Mouse (Mus musculus) forebrain, embryonic 16.5 days (tissue): ENCODE results near the gene Dhrs7b. TPM values are rescaled to one million over a fixed set of nuclear protein-coding genes. Genes with fewer than 3 reads are reported as not detected.

Experiments
- ATAC-seq: fragments of 200-750 bp; cut with Nextera tagmentation; 2 replicates; pipeline ENCODE4 v1.8.0; 2017; ENCODE audit warnings: mild to moderate bottlenecking, moderate library complexity
- H3K27ac ChIP-seq: fragments of 300-500 bp; sonication (generic); 2 replicates; pipeline ENCODE4 v1.5.1; 2014; ENCODE audit warnings: low read length, control low read depth
- H3K27me3 ChIP-seq: fragments of 300-500 bp; sonication (generic); replicated peaks from 2 replicates; pipeline ENCODE4 v1.6.1; 2014; ENCODE audit warnings: low read length; ENCODE audit not compliant: control insufficient read depth, insufficient read depth
- H3K36me3 ChIP-seq: fragments of 300-500 bp; sonication (generic); 2 replicates; pipeline ENCODE4 v1.6.1; 2014; ENCODE audit not compliant: control insufficient read depth, insufficient read depth
- H3K4me1 ChIP-seq: fragments of 300-500 bp; sonication (generic); replicated peaks from 2 replicates; pipeline ENCODE4 v1.6.1; 2014; ENCODE audit warnings: low read length; ENCODE audit not compliant: control insufficient read depth, insufficient read depth
- H3K4me2 ChIP-seq: fragments of 300-500 bp; sonication (generic); 2 replicates; pipeline ENCODE4 v1.6.1; 2014; ENCODE audit warnings: mild to moderate bottlenecking, low read length, control low read depth
- H3K4me3 ChIP-seq: fragments of 300-500 bp; sonication (generic); replicated peaks from 2 replicates; pipeline ENCODE4 v1.5.1; 2014; ENCODE audit warnings: mild to moderate bottlenecking, low read length, control low read depth
- H3K9ac ChIP-seq: fragments of 300-500 bp; sonication (generic); replicated peaks from 2 replicates; pipeline ENCODE4 v1.6.1; 2014; ENCODE audit warnings: low read depth, low read length, control low read depth
- H3K9me3 ChIP-seq: fragments of 300-500 bp; sonication (generic); 2 replicates; pipeline ENCODE4 v1.6.1; 2016; ENCODE audit warnings: low read length; ENCODE audit not compliant: control insufficient read depth
- WGBS: fragments of 180-500 bp; shearing (Covaris S2); extraction: QIAGEN DNeasy Blood & Tissue Kit; methylation state at CpG from one replicate; pipeline ENCODE4 v1.1.7; 2014; 5-methylcytosine and 5-hydroxymethylcytosine counted together
- polyA plus RNA-seq: library from polyadenylated mRNA; unstranded; fragments of >200 nt; fragmentation: Nextera tagmentation; extraction: Ambion mirVana; gene quantifications from 2 replicates; pipeline ENCODE4 v1.2.1, GENCODE M21; 2015

Gene Dhrs7b
- polyA plus RNA-seq: 29.5 and 34.5 TPM in 2 replicates

DNA sequence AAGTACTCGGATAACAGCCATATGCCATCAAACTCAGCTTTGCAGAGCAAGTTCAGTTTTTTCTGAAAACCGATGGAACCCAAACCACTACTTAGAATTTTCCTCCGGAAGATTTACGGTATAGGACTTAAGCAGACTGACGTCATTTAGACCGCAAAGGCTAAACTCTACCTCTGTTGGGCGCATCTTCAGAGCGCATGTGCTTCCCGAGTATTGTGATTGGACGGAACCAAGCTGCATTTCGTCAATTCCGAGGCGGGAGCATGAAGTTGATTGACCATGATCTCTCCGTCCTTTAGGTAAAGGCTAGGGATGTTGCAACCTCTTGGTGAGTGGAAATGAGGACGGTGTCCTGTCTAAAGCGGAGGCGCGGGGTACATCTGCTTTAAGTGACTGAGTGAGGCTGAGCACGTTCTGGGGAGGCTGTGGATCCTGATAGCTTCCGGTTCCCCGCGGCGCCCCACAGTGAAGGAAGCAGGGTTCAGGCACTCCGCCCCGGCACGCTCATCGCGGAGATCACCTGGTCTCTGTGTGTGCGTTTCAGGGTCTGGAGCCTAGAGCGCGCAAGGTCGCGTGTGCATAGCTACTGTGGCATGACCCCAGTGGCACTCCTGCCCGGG lies at the start of gene Dhrs7b:
Gene Dhrs7b, plus strand, starts transcription at position 199 of the 620 bp plus-strand sequence.
- ATAC-seq: peak; percentile 99
- peak within 1 kb of the TSS; percentile 59 for H3K4me2 ChIP-seq

DNA sequence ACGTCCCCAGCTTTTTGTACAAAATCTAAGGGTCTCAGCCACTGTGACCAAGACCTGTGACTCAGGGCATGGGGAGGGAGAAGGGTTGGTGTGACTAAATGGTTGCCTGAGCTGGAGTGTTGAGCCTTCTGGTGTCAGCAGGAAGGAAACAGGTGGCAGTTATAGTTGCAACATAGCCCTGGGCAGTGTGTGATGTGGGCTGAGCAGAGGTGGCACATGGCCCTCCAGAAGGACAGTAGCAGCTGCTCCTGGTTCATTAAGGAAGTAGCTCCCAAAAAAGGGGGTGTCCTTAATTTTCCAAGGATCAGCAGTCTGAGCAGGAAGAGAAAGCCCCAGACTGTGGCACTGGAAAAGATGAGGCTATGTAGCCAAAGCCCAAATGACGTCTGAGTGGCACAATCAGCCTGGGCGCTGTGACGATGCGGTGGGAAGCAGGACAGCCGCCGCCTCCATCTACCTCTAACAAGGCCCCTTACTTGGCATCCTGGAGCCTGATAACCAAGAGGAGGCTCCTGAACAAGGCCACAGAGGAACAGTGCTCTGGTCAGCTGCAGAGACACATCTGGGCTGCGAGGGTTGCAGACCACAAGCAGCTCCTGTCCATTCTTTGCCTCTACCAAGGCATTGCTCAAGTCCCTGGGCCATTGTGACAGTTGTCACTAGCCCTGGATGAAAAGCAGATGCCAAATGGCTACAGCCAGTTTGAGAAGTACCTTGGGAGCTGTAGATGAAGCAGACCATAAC lies 46.1 kb upstream of the Dhrs7b start:
- no peak overlapping the region for H3K4me3 ChIP-seq
- no peaks in the 10 kb centered on the region for H3K27me3 ChIP-seq
- H3K4me2 ChIP-seq: no peak overlapping the region
- no peak overlapping the region for H3K27ac ChIP-seq
- peaks cover 28% of the 10 kb centered on the region for H3K36me3 ChIP-seq
- H3K9me3 ChIP-seq: no peaks in the 10 kb centered on the region
- no peak overlapping the region for H3K9ac ChIP-seq
- 92% methylated on average over 8 of the region's 8 CpGs for WGBS
- no peak for ATAC-seq
- peaks cover 33% of the 10 kb centered on the region for H3K4me1 ChIP-seq

More for the DNA sequence above, at the start of gene Dhrs7b:
- WGBS: under 1% methylated on average over 34 of the region's 34 CpGs
- Histone ChIP-seq H3K36me3 (no peaks in the 10 kb centered on the region), H3K9ac (peak within 1 kb of the TSS; percentile 71), H3K9me3 (no peaks in the 10 kb centered on the region), H3K4me3 (peak within 1 kb of the TSS; percentile 55), H3K27me3 (no peaks in the 10 kb centered on the region), H3K27ac (peak within 1 kb of the TSS; percentile 72), H3K4me1 (peaks cover 6% of the 10 kb centered on the region)

DNA sequence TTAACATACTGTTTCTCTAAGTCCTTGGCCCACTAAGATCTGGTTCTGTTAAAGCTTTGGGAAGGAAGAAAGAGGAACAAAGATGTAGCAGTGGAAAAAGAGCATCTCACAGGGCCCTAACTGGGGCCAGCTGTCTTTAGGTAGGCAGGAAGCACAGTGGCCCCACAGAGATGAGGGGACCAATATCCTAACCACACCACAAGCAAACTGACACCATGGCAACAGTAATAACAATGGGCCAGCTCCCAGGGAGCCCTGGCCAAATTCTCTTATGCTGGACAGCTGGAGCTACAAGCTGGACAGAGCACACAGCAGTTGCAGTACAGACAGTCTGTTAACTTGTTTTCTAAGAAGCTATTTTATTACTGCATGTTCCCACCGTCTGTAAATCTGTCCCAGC lies 42.8 kb upstream of the Dhrs7b start:
- peaks cover 26% of the 10 kb centered on the region for H3K36me3 ChIP-seq
- H3K9ac ChIP-seq: no peak overlapping the region
- no peak overlapping the region for H3K27ac ChIP-seq
- 46% methylated on average over 1 of the region's 1 CpGs for WGBS
- H3K9me3 ChIP-seq: no peaks in the 10 kb centered on the region
- no peak overlapping the region for H3K4me3 ChIP-seq
- H3K4me2 ChIP-seq: no peak overlapping the region
- H3K4me1 ChIP-seq: peaks cover under 1% of the 10 kb centered on the region; the same call in 1 of the 2 replicates
- ATAC-seq: no peak
- H3K27me3 ChIP-seq: no peaks in the 10 kb centered on the region

DNA sequence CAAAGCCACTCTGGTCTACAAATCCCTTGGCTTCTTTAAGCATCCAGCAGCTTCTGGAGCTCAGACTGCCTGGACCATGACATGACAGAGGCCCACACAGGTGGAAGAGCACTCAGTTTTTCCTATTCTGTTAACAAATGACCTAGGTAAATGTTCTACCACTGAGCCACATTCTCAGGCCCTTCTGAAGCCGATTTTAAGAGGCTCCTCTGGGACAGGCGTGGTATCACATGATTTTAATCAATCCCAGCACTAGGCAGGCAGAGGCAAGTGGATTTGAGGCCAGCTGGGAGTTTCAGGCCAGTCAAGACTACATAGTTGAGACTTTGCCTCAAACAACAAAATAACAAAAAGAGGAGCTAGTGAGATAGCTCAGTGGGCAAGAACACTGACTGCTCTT lies 40.0 kb upstream of the Dhrs7b start:
- H3K4me3 ChIP-seq: no peak overlapping the region
- peaks cover 8% of the 10 kb centered on the region for H3K36me3 ChIP-seq
- no peaks in the 10 kb centered on the region for H3K4me1 ChIP-seq
- no peak for ATAC-seq
- H3K27ac ChIP-seq: no peak overlapping the region
- H3K27me3 ChIP-seq: no peaks in the 10 kb centered on the region
- no peak overlapping the region for H3K9ac ChIP-seq
- no peaks in the 10 kb centered on the region for H3K9me3 ChIP-seq
- H3K4me2 ChIP-seq: no peak overlapping the region
- 89% methylated on average over 2 of the region's 2 CpGs for WGBS

DNA sequence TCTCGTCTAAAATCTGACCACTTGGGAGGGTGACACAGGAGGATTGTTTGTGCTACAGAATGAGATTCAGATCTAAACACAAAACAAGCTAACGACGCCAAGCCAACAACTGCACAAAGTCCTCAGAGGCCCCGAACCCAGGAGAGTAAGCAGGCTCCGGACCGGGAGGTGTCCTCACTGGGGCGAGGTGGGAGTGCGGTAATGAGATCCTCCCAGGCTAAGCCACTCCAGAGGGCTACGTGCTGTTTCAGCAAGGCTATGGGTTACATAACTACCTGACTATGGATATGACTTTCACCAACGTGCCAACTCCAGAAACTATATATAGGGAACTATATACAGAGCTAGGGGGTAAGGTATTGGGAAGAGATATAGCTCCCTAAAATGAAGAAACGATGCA lies 34.1 kb upstream of the Dhrs7b start:
- H3K4me1 ChIP-seq: no peaks in the 10 kb centered on the region
- H3K27me3 ChIP-seq: no peaks in the 10 kb centered on the region
- no peak overlapping the region for H3K4me2 ChIP-seq
- WGBS: 91% methylated on average over 11 of the region's 11 CpGs
- H3K9ac ChIP-seq: no peak overlapping the region
- H3K36me3 ChIP-seq: no peaks in the 10 kb centered on the region
- no peak overlapping the region for H3K4me3 ChIP-seq
- no peaks in the 10 kb centered on the region for H3K9me3 ChIP-seq
- H3K27ac ChIP-seq: no peak overlapping the region
- no peak for ATAC-seq

DNA sequence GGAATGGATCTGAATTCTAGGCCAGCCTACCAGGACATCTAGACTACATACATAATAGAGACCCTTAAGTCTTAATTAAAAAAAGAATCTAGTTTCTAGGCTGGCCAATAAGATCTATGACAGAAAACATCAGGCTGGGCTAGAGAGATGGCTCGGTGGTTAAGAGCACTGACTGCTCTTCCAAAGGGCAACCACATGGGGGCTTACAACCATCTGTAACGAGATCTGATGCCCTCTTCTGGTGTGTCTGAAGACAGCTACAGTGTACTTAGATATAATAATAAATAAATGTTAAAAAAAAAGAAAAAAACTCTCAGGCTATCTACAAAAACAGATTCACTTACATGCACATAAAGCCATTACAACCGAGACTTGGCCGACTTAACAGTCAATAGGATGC lies 30.5 kb upstream of the Dhrs7b start:
- Histone ChIP-seq H3K36me3 (no peaks in the 10 kb centered on the region), H3K9me3 (no peaks in the 10 kb centered on the region), H3K9ac (no peak overlapping the region), H3K27ac (no peak overlapping the region), H3K4me3 (no peak overlapping the region), H3K4me2 (no peak overlapping the region), H3K27me3 (no peaks in the 10 kb centered on the region), H3K4me1 (no peaks in the 10 kb centered on the region)
- ATAC-seq: no peak
- 84% methylated on average over 4 of the region's 4 CpGs for WGBS

DNA sequence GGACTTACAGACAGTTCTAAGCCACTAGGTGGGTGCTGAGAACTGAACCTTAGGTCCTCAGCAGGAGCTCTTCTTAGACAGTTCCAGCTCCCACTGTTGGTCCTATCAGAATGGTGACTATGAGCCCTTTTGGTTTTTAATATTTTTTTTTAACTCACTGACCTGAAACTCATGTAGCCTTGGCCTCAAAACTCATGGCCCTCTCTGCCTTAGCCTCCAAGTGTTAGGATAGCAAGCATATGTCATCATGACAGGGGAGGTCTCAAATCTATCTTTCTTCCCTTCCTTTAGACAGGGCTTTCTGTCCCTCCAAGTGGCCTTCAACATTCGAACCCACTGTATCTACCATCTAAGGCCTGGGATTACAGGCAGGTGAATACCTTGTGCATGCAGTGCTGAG lies 29.5 kb upstream of the Dhrs7b start:
- no peak for ATAC-seq
- Histone ChIP-seq H3K4me1 (no peaks in the 10 kb centered on the region), H3K4me3 (no peak overlapping the region), H3K4me2 (no peak overlapping the region), H3K27me3 (no peaks in the 10 kb centered on the region), H3K36me3 (no peaks in the 10 kb centered on the region), H3K9ac (no peak overlapping the region), H3K27ac (no peak overlapping the region), H3K9me3 (no peaks in the 10 kb centered on the region)
- 86% methylated on average over 1 of the region's 1 CpGs for WGBS

DNA sequence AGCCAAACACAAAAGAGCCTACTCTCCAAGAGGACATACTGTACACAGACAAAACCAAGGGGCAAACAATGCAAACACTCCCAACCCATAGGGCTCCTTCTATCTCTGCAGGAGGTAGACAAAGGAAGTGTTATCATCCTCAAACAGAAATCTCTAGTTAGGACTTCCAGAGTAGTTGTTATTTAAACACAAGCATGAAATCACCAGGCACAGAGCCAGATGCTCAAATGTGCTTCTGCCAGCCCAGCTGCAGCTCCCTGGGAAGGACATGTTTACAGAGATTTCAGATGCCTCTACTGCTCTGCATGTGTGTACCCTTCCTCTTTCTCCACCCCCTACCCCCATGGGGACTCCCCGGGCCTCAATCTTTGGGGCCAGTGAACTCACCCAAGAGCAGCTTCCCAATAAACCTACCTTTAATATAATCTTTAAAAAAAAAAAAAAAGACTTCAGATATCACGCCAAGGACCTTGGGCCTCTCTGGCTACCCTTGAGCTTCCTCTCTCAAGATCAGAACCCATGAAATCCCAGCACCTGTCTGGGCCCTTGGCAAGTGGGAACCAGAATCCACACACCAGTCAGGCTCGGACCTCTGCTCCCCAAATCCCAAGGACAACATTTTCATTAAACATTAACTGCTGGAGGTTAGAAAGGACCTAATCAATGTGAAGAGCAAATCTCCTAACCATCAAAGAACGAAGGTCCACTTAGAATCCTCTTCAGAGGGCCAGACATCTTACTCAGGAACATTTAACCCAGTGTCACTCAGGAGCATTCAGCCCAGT lies 22.0 kb upstream of the Dhrs7b start:
- H3K4me1 ChIP-seq: peaks cover 7% of the 10 kb centered on the region
- ATAC-seq: no peak
- H3K9me3 ChIP-seq: no peaks in the 10 kb centered on the region
- H3K27ac ChIP-seq: no peak overlapping the region
- WGBS: 84% methylated on average over 4 of the region's 4 CpGs
- no peaks in the 10 kb centered on the region for H3K27me3 ChIP-seq
- no peak overlapping the region for H3K9ac ChIP-seq
- no peak overlapping the region for H3K4me3 ChIP-seq
- H3K4me2 ChIP-seq: no peak overlapping the region
- H3K36me3 ChIP-seq: no peaks in the 10 kb centered on the region

DNA sequence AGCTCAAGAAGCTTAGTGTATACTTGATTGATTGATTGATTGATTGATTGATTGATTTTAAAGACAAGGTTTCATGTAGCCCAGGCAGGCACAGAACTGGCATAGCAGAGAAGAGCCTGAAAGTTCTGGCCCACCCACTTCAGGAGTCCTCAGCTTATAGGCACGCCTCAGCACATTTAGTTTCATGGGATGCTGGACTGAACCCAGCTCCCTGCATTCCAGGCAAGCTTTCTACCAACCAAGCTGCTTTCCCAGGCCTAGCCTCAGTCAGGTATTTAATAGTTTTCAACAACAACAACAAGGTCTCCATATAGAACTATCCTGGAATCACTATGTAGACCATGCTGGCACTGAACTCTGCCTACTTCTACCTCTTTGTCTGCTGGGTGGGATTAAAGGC lies 20.9 kb upstream of the Dhrs7b start:
- H3K9ac ChIP-seq: no peak overlapping the region
- no peak for ATAC-seq
- WGBS: 67% methylated on average over 1 of the region's 1 CpGs

More for the DNA sequence above, 20.9 kb upstream of the Dhrs7b start:
- no peak overlapping the region for H3K27ac ChIP-seq
- no peaks in the 10 kb centered on the region for H3K27me3 ChIP-seq
- H3K36me3 ChIP-seq: no peaks in the 10 kb centered on the region
- H3K4me2 ChIP-seq: 0 out of 2 replicates have a peak overlapping the region, but pooled peaks have one; percentile 94
- no peaks in the 10 kb centered on the region for H3K9me3 ChIP-seq
- H3K4me3 ChIP-seq: no peak overlapping the region
- H3K4me1 ChIP-seq: peaks cover 7% of the 10 kb centered on the region
